Comparison of ENCODE assay signal across 8 mouse cellular contexts in genomic region chr9:118694420-118694825, GRCm38 (mm10).
DNase-seq lines count a peak whose midpoint lies in the region; ATAC-seq and TF ChIP-seq lines count a peak whose summit lies in the region.

No protein-coding gene starts in this region.

- H3K27ac ChIP-seq in kidney, embryonic 15.5 days, result peak overlapping the region; percentile 15; the same call in 1 of the 2 replicates
- H3K27ac ChIP-seq in embryonic facial prominence, embryonic 10.5 days (replicated peaks), result peak overlapping the region; percentile 55
- H3K27ac ChIP-seq in limb, embryonic 11.5 days (replicated peaks; ENCODE audit: low read depth, low read length), result peak overlapping the region; percentile 48
- H3K27ac ChIP-seq in layer of hippocampus, adult 2 months, result no peak overlapping the region

- H3K36me3 ChIP-seq in kidney, embryonic 15.5 days, result peaks cover 55% of the 10 kb centered on the region
- peaks cover 57% of the 10 kb centered on the region for H3K36me3 ChIP-seq in embryonic facial prominence, embryonic 10.5 days (replicated peaks)
- H3K36me3 ChIP-seq in limb, embryonic 11.5 days (ENCODE audit: control insufficient read depth, insufficient read depth, low read length), result no peaks in the 10 kb centered on the region

- peaks cover 21% of the 10 kb centered on the region for H3K4me1 ChIP-seq in kidney, embryonic 15.5 days
- H3K4me1 ChIP-seq in embryonic facial prominence, embryonic 10.5 days, result peaks cover 32% of the 10 kb centered on the region
- peaks cover 23% of the 10 kb centered on the region for H3K4me1 ChIP-seq in limb, embryonic 11.5 days (ENCODE audit: control insufficient read depth, insufficient read depth, low read length)

- peak; percentile 50; the same call in 1 of the 2 replicates for ATAC-seq in kidney, embryonic 15.5 days (replicated peaks; ENCODE audit: low FRiP score)
- peak; percentile 78 for ATAC-seq in limb, embryonic 11.5 days (ENCODE audit: insufficient number of reproducible peaks, low FRiP score, low TSS enrichment, low read depth)

- no peaks in the 10 kb centered on the region for H3K27me3 ChIP-seq in kidney, embryonic 15.5 days
- no peaks in the 10 kb centered on the region for H3K27me3 ChIP-seq in embryonic facial prominence, embryonic 10.5 days (replicated peaks; ENCODE audit: low read depth, poor library complexity, severe bottlenecking)
- H3K27me3 ChIP-seq in limb, embryonic 11.5 days (ENCODE audit: control insufficient read depth, insufficient read depth, low read length), result no peaks in the 10 kb centered on the region

- DNase-seq in kidney, postnatal 25 days, result no peak
- peak; percentile 84 for DNase-seq in embryonic facial prominence, embryonic 10.5 days (ENCODE audit: low spot score)
- peak; percentile 72 for DNase-seq in forelimb bud, embryonic 11.5 days (ENCODE audit: low read depth, low spot score)
- peak; percentile 72 for DNase-seq in limb, embryonic 11.5 days (ENCODE audit: low spot score)
- DNase-seq in testis, postnatal 10 days (ENCODE audit: low spot score), result no peak
- DNase-seq in thymus, postnatal 10 days (ENCODE audit: low spot score in 2 of 2), result no peak
- DNase-seq in layer of hippocampus, adult 2 months (ENCODE audit: low spot score in 2 of 2), result no peak

- no peak overlapping the region for H3K9ac ChIP-seq in kidney, embryonic 15.5 days
- H3K9ac ChIP-seq in limb, embryonic 11.5 days (ENCODE audit: low read length), result no peak overlapping the region

- no peaks in the 10 kb centered on the region for H3K9me3 ChIP-seq in kidney, embryonic 15.5 days (replicated peaks)
- no peaks in the 10 kb centered on the region for H3K9me3 ChIP-seq in embryonic facial prominence, embryonic 10.5 days
- no peaks in the 10 kb centered on the region for H3K9me3 ChIP-seq in limb, embryonic 11.5 days (ENCODE audit: control insufficient read depth, low read length)

- 52% methylated on average over 8 of the region's 8 CpGs for WGBS in kidney, embryonic 15.5 days
- 43% methylated on average over 8 of the region's 8 CpGs for WGBS in embryonic facial prominence, embryonic 10.5 days
- WGBS in limb, embryonic 11.5 days, result 23% methylated on average over 8 of the region's 8 CpGs

- H3K4me2 ChIP-seq in kidney, embryonic 15.5 days, result no peak overlapping the region
- H3K4me2 ChIP-seq in limb, embryonic 11.5 days (ENCODE audit: low read depth, severe bottlenecking), result no peak overlapping the region

- no peak overlapping the region for H3K4me3 ChIP-seq in kidney, embryonic 15.5 days (replicated peaks)
- H3K4me3 ChIP-seq in embryonic facial prominence, embryonic 10.5 days, result no peak overlapping the region
- no peak overlapping the region for H3K4me3 ChIP-seq in limb, embryonic 11.5 days (ENCODE audit: low read depth, low read length)
- H3K4me3 ChIP-seq in layer of hippocampus, adult 2 months, result no peak overlapping the region

- no peak for TF ChIP-seq CTCF in layer of hippocampus, adult 2 months (conservative IDR thresholded peaks at IDR 0.05)

Comparison
In these comparisons a context has a peak if more than half of its experiments do, and no peak if none do; other contexts are left out.
1. DNase-seq: peak in embryonic facial prominence, embryonic 10.5 days (single experiment), forelimb bud, embryonic 11.5 days (single experiment) and limb, embryonic 11.5 days (single experiment); none in kidney, postnatal 25 days (0 of 2), testis, postnatal 10 days (single experiment), thymus, postnatal 10 days (0 of 2) and layer of hippocampus, adult 2 months (0 of 2).